Mouse (Mus musculus): ENCODE data around the gene Kidins220. TPM values are rescaled to one million over a fixed set of nuclear protein-coding genes. Genes with fewer than 3 reads are reported as not detected.

The Kidins220 gene
- polyA plus RNA-seq, 1 experiment from 2014 or later: 121 TPM

GRCm38 (mm10) chr12:25109971-25110681, 135.4 kb downstream of the Kidins220 start:
- H3K27ac ChIP-seq: no peak overlapping the region
- H3K9me3 ChIP-seq: no peaks in the 10 kb centered on the region
- no peak overlapping the region for H3K4me2 ChIP-seq
- no peaks in the 10 kb centered on the region for H3K27me3 ChIP-seq
- no peak overlapping the region for H3K9ac ChIP-seq
- no peaks in the 10 kb centered on the region for H3K36me3 ChIP-seq
- WGBS: 67% methylated on average over 7 of the region's 7 CpGs
- peaks cover 6% of the 10 kb centered on the region; the same call in 1 of the 2 replicates for H3K4me1 ChIP-seq (replicated peaks)
- no peak for ATAC-seq (ENCODE audit: low FRiP score)
- H3K4me3 ChIP-seq: no peak overlapping the region

GRCm38 (mm10) chr12:25110682-25111078, 136.0 kb downstream of the Kidins220 start:
- Histone ChIP-seq H3K9ac (no peak overlapping the region), H3K27me3 (no peaks in the 10 kb centered on the region), H3K27ac (no peak overlapping the region), H3K4me1 (replicated peaks) (peaks cover 6% of the 10 kb centered on the region; the same call in 1 of the 2 replicates), H3K4me2 (no peak overlapping the region), H3K36me3 (no peaks in the 10 kb centered on the region), H3K4me3 (no peak overlapping the region), H3K9me3 (no peaks in the 10 kb centered on the region)
- 85% methylated on average over 7 of the region's 7 CpGs for WGBS
- ATAC-seq (ENCODE audit: low FRiP score): no peak

Other genes starting within 250 kb of the Kidins220 start
- gene Mboat2, start 144.0 kb upstream of the Kidins220 start, polyA plus RNA-seq (2015; fragmentation: Nextera tagmentation; extraction: Ambion mirVana): 78.1 and 82.0 TPM in 2 replicates
- 276 and 296 TPM in 2 replicates for gene Id2, start 122.2 kb downstream of the Kidins220 start, polyA plus RNA-seq (2015; fragmentation: Nextera tagmentation; extraction: Ambion mirVana)